Mouse (Mus musculus) right cerebral cortex, postnatal 4 days (tissue): Measurements from ENCODE around the gene Mid2.
A peak's percentile ranks its signal among the peaks of the same experiment; 100 is the strongest.
"Not testable (repeated sequence)": the region's sequence is repeated elsewhere in the genome, so short reads cannot be mapped to it uniquely, and the experiment has no call there.

Source experiments
- DNase-seq: peaks from one replicate; pipeline ENCODE4 v3.0.0-alpha.2; 2022

The Mid2 gene

DNA sequence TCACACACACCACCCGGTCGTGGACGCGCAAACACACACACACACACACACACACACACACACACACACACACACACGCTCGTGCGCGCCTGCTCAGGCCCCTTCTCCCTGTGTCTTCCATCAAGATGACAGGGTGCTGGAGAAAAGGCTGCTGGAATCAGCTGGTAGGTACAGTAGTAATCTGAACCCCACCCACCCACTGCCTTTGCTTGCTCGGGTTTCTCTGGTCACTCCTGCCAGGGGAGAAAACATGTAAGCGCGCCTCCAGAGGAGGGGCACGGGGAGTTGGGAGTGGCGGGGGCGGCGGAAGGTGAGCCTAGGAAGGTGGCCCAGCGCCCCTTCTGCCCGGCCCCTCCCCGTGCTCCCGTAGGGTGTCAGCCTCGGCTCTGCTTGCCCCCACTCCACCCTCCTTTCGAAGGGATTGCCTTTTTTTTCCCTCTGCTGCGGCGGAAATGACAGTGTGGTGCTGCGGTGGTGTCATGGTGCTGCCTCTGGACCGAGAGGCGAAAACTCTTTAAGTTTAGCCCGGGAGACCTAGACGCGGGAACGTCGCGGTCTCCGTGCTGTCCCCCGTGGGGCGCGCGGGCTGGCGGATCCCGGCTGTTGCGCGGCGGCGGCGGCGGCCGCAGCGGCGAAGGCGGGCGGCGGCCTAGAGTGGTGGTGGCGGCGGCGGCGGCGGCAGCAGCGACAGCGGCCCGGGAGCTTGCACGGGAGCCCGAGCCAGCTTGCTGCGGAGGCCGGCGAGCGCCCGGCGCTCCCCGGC is at the start of gene Mid2:
Mid2 (plus strand) TSS at position 121 of the 763 bp plus-strand sequence.
- DNase-seq, result peak; percentile 26

DNA sequence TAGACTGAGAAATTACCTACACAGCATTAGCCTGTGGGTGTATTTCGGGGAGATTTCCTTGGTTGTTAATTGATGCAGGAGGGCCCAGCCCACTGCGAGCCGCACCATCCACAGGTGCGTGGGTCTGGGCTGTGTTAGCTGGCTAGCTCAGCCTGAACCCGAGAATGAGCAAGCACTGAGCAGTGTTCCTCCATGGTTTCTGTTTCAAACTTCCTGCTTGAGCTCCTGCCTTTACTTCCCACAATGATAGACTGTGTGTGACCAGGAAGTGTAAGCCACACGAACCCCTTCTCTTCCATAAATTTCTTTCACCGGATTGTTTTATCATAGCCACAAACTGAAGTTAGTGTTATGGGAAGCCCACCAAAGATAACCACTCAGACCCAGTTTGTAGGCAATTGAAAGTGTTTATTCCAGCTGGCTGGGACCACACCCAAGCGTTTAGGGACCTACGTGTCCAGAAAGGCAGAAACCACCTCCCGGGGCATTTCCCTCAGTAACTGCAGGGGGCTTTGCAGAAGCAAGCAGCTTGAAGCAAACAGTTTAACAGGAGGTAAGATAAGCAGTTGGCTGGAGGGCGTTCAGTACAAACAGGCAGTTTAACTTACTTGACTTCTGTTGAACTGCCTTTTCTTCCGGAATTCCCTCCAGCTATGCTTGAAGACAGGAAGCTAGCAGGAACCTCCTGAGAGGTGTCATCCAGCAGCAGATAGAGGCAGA is 39.4 kb upstream of the Mid2 start:
- DNase-seq, result no peak

DNA sequence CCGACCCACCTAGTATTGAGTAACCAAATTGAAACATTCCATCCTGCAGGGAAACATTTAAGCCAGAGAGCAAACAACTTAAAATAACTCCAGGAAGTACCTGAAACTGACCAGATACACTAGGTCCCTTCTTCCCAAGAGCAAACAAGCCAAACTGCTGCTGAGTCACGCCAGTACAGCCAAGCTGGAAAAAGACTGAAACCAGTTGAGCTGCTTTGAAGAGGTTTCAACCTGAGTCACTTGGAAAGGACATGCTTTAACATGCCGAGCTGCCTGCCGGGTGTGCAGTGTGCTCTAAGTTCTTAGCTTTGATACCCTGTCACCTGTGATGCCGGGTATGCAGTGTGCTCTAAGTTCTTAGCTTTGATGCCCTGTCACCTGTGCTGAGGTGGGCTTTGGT is 26.4 kb upstream of the Mid2 start:
- no peak for DNase-seq

DNA sequence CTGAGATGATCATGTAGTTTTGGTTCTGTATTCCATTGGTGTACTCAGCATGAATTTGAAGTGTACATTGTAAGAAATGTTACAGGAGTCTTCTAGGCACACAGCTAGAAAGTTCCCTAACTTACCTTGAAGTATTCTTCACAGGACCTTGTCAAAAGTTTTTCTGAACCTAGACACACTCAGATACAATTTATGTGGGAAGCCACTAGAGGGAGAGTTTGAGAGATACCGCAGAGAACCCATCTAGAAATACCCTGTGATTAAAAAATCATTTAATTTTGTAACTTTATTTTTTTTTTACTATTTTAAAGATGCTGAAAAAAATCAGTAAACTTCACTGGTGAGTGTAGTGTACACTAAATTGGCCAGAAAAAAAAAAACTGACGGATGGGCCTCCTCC is 24.8 kb upstream of the Mid2 start:
- no peak for DNase-seq

DNA sequence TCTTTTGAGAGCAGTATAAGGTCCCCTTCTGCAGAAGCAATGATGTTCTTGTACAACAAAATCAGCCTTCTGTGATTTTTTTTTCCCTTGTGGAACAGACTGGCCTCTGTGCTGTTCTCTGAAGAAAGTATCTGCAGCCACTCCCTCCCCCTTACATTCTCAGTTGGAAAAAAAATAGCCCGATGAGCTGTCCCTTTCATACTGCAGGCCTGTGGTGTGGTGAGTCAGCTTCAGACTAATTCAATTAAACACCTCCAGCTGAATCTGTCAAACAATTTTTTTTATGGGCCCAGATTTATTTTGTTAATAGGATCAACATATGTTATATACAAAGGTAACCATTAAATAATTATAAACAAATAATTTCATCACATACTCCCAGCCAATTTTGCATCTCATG is 3.7 kb upstream of the Mid2 start:
- DNase-seq, result no peak

DNA sequence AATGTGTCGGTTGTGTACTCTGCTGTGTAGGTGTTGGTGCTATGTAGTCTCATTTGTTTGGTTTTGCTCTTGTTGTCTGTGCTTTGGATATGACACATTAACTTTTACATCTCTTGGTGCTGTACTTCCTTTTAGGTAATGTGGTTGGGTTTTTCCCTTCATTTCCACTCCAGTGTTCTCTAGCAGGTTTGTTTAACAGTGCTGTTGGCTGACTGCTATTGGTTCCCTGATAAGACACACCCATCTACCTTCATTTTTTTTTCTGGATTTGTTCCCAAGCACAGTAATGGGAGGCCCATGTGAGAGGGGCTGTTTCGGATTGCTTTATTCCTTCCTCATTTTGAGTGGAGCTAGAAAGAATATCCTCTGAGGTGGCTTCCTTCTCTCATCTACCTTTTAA is 883 bp upstream of the Mid2 start:
- no peak for DNase-seq

DNA sequence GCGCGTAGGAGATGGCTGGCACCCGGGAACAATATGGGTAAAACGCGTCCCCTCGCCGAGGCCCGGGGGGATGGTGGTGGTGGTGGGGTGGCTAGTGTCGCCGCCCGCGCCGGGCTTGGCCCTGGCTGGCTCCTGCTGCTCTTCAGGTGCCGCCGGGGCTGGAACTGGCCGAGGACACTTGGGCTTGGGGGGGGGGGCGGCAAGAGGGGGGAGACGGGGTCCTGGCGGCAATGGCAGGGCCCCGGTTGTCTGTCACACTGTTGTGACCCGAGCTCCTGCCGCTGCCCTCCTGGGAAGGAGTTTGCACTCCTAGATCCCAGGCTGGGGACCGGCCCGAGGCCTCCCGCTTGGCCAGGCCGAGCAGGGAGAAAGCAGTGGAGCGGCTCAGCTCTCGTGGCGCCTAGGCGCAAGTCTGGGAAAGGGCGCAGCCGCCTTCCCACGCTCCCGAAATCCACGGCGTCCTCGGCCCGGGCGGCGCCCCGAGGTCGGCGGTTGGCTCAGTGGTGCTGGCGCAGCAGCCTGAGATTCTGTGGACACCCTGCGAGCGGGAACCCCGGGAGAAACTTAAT is 927 bp downstream of the Mid2 start:
- peak; percentile 18 for DNase-seq

DNA sequence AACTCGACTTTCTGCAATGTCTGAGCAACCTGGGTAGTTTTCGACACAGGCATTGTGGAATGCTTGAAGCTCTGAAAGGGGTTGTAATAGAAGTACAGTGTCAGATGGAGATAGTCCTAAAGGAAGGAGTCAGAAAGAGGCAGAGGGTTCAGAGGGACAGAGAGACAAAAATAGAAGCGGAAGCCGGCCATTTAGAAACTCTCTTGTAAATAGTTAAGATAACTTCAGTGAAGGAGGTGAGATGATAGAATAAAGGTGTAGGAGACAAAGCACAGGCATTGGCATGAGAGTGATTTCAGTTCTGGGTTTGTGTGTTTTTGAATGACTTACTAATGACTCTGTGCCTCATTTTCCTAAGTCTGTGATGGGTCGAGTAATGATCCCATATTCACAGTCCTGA is 11.0 kb downstream of the Mid2 start:
- DNase-seq, result no peak

DNA sequence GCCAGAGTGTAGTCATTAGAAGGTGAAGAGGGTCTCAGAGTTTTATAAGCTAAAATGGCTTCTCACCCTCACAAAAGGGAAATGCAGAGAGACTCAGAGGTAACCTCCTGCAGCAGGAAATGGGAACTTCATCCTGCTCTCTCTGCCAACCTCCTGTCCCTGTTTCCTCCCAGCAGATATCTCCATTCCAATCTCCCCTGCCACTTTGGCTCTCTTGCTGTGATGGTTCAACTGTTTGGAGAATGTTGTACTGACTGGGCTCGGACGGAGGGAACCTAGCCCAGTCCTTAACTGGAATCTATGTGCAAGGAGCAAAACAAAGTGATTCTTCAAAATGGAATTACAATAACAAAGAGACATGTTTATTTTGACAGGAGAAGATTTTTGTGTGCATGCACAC is 23.9 kb downstream of the Mid2 start:
- DNase-seq, result no peak

DNA sequence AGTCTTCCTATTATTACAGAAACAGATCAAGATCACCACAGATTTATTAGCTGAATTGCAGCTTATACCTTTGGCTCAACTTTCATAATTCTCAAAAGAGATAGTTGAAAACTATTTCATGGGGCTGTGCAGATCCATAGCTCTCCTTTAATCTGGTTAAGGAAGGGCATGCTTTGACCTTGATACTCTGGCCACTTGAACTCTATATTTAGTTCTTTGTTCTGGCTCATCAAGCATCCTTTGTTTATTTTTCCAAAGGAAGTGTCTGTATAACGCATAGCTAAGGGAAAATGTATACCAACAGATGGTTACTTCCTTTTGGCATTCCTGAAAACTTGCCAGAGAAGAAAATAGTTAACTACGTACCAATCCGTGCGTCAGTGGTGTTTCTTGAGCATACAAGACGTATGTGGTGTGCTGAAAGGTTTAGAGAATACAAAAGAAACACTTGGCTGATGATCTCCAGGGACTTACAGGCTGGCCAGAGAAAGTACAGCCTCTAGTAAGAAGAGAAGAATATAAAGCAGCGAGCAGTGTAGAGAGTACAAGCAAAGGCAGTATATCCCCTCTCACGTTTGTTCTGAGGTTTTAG is 33.6 kb downstream of the Mid2 start:
- DNase-seq, result not testable (repeated sequence)

DNA sequence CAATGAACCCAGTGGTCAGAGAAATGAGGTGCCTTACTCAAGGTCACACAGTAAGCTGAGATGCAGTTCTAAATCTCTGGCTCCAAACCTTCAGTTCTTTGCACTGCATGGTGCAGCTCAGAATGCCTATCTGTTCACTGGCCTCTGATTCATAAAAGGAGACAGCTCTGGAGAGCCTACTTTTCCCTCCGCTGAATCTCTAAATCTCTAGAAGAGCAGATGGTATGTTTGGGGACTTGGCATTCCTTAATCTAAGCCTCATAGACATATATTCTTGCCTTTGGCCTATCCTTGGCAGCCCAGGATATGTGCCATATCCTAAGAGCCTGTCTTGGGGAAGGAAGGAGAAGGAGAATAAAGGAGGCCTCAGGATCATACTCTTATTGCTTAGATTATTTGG is 38.8 kb downstream of the Mid2 start:
- DNase-seq, result no peak

DNA sequence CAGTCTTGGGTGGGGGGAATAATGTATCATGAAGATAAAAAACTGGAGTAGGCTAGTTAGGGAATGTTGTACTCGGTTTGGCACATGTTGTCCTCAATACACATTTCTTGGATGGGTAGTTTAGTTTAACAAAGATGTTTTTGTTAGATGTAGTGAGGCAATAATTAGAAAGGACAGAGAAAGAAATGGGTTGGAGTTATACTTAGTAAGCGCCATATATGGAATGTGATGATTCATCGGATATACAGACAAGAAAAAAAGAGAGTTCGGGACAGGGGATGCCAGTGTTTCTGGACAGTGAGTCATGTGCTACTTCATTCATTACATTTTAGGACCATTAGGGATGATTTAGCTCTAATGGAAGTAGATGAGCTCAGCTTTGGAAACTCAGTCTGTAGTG is 41.7 kb downstream of the Mid2 start:
- no peak for DNase-seq

DNA sequence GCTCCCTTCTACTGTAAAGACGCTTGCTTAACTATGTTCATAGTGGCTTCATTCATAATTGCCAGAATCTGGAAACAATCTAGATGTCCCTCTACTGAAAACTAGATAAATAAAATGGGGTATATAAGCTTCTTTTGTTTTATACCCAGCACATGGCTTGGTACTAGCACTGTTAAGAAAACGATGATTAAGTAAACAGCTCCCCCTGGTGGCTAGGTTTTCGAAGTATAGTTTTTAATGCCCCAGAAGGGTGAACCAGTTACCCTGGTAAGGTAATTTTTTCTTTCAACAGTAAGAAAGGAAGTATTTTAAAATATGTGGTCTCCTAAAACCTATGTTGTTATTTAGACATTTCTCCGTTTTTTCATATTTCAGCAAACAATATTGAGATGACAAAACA is 58.0 kb downstream of the Mid2 start:
- peak; percentile 4 for DNase-seq

DNA sequence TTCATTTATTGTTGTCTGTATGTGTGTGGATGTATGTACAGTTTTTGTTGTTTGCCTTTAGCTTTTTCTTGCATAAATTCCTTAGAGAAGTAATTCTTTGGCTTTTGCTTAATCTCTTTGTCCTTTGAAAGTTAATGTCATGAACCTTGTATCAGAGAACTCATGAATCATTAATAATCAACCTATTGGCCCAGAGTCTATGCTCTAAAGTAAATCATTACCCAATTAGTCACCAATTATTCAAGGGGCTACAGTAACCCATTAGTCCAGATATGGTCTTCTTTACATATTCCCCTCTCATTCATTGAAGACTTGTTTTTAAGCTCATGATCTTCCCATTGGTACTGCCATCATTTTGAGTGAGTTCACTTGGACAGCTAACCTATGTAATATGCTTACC is 74.6 kb downstream of the Mid2 start:
- DNase-seq, result no peak

DNA sequence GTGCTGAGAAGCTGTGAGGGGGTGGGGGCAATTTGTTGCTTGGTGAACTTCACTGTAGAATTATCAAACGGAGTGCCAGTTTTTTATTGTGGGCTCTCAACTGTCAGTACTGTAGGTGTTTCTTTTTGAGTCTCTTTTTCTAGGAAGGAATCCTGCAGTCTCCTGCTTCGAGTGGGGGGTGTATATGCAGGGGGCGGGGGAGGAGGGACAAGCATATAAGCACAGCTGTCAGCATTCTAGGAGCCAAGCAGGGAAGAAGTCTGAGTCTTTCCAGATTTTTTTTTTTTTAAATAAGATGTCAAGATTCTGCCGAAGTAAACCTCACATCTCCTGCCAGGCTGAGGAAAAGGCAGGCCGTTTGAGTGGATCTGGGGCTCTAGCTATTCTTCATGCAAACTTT is 78.8 kb downstream of the Mid2 start:
- DNase-seq, result no peak

DNA sequence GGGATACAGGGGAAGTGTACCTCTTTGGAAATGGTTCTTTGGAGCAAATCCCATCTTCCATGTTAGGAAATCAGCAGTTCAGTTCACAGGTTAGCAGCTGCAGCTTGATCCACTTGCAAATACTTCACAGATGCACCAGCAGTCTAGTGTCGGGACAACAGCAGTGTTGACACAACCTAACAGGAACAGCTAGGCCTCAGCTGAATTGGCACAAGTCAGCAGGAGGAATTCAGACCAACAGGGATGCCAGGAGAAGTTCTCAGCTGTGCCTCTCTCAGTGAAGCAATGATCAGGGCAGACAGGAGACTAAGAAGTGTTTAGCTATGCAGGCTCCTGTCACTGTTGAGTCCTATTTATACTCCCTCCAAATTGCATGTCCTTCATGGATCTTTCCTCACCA is 105.4 kb downstream of the Mid2 start:
- DNase-seq, result no peak

DNA sequence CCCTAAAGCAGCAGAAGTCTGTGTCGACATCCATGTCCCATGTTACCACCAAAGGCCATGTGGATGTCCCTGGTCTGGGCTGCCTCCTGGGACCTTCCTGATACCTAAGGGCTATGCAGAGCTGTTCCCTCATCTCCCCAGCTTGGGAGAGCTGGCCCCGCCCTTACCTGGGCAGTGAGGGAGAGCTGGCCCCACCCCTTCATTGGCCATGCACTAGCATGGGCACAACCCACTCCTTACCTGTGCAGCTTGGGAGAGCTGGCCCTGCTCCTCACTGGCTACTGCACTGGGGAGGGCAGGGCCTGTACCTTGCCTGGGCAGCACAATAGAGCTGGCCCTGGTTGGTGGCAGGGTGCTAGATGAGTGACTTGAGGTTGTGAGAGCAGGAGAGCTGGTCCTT is 140.9 kb downstream of the Mid2 start:
- no peak for DNase-seq

DNA sequence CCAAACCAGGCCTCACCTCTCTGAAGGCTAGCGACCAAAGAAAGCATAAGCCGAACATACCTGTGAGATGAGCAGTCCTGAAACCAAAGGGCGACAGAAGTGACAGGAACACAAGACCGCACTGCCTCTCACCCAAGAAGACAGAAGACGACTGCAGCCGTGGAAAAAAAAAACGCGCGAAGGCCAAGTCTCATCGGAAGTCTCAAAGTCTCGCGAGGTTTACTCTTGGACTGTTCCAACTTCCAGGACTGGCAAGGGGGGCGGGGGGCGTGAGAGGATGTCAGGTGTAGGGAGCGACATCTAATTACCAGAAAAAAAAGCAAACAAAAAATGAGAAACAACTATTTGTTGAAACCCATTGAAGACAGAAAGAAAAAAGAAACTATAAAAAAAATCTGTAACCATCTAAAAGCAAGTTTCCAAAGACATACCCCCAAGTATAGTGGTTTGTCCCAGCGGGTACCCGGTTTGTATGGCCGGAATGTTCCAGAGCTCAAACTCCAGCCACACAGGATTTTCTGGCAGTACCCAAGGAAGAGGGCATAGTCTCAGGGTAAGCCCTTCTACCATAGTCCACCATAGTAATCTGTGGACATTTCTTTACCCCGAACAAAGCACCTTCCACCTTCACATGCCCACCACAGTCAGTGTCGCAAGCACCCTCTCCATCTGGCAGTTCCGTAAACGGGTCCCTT is 149.1 kb downstream of the Mid2 start, which contains the start of gene Tex13b:
Tex13b (minus strand) TSS at position 122 of the 695 bp plus-strand sequence.
- no peak for DNase-seq
